Mouse (Mus musculus): Measurements from ENCODE around the gene Usp53. TPM values are rescaled to one million over a fixed set of nuclear protein-coding genes. Genes with fewer than 3 reads are reported as not detected.
"Not testable (repeated sequence)": the region's sequence is repeated elsewhere in the genome, so short reads cannot be mapped to it uniquely, and the experiment has no call there.

Gene Usp53
- polyA plus RNA-seq, 1 experiment from 2014 or later: 9.2 TPM

- peaks cover 4% of the 10 kb centered on the region; the same call in 1 of the 2 replicates for H3K36me3 ChIP-seq (ENCODE audit: control insufficient read depth, insufficient read depth, low read length)
- no peaks in the 10 kb centered on the region for H3K27me3 ChIP-seq (replicated peaks; ENCODE audit: control insufficient read depth, insufficient read depth, low read length)
- H3K4me1 ChIP-seq (ENCODE audit: control insufficient read depth, insufficient read depth, low read length): no peaks in the 10 kb centered on the region
- no peaks in the 10 kb centered on the region for H3K9me3 ChIP-seq (ENCODE audit: control insufficient read depth, low read length)
- no peak for ATAC-seq
- 74% methylated on average over 3 of the region's 3 CpGs for WGBS
- no peak overlapping the region for H3K4me3 ChIP-seq (ENCODE audit: low read length)
- no peak overlapping the region for H3K9ac ChIP-seq (ENCODE audit: low read depth, low read length)
- H3K27ac ChIP-seq (ENCODE audit: low read length): no peak overlapping the region
- H3K4me2 ChIP-seq (ENCODE audit: low read depth, low read length): no peak overlapping the region
Measured at GRCm38 (mm10) chr3:122972126-122972822, 12.0 kb downstream of the Usp53 start.

- Histone ChIP-seq H3K27me3 (replicated peaks; ENCODE audit: control insufficient read depth, insufficient read depth, low read length) (no peaks in the 10 kb centered on the region), H3K4me3 (ENCODE audit: low read length) (no peak overlapping the region), H3K36me3 (ENCODE audit: control insufficient read depth, insufficient read depth, low read length) (peaks cover 6% of the 10 kb centered on the region; the same call in 1 of the 2 replicates), H3K4me1 (ENCODE audit: control insufficient read depth, insufficient read depth, low read length) (no peaks in the 10 kb centered on the region), H3K9ac (ENCODE audit: low read depth, low read length) (no peak overlapping the region), H3K27ac (ENCODE audit: low read length) (no peak overlapping the region), H3K4me2 (ENCODE audit: low read depth, low read length) (no peak overlapping the region), H3K9me3 (ENCODE audit: control insufficient read depth, low read length) (no peaks in the 10 kb centered on the region)
- 90% methylated on average over 9 of the region's 9 CpGs for WGBS
- no peak for ATAC-seq
Measured at GRCm38 (mm10) chr3:122968391-122968790, 15.9 kb downstream of the Usp53 start.

- H3K9ac ChIP-seq (ENCODE audit: low read depth, low read length): no peak overlapping the region
- H3K4me1 ChIP-seq (ENCODE audit: control insufficient read depth, insufficient read depth, low read length): no peaks in the 10 kb centered on the region
- H3K27ac ChIP-seq (ENCODE audit: low read length): no peak overlapping the region
- H3K4me2 ChIP-seq (ENCODE audit: low read depth, low read length): no peak overlapping the region
- no peak overlapping the region for H3K4me3 ChIP-seq (ENCODE audit: low read length)
- WGBS: 91% methylated on average over 5 of the region's 5 CpGs
- H3K9me3 ChIP-seq (ENCODE audit: control insufficient read depth, low read length): no peaks in the 10 kb centered on the region
- ATAC-seq: no peak
- peaks cover 8% of the 10 kb centered on the region; the same call in 1 of the 2 replicates for H3K36me3 ChIP-seq (ENCODE audit: control insufficient read depth, insufficient read depth, low read length)
- H3K27me3 ChIP-seq (replicated peaks; ENCODE audit: control insufficient read depth, insufficient read depth, low read length): no peaks in the 10 kb centered on the region
Measured at GRCm38 (mm10) chr3:122964301-122964700, 20.0 kb downstream of the Usp53 start.

GRCm38 (mm10) chr3:122950129-122950528, 34.2 kb downstream of the Usp53 start:
- Histone ChIP-seq H3K9me3 (ENCODE audit: control insufficient read depth, low read length) (no peaks in the 10 kb centered on the region), H3K4me2 (ENCODE audit: low read depth, low read length) (no peak overlapping the region), H3K27me3 (replicated peaks; ENCODE audit: control insufficient read depth, insufficient read depth, low read length) (no peaks in the 10 kb centered on the region), H3K27ac (ENCODE audit: low read length) (no peak overlapping the region), H3K9ac (ENCODE audit: low read depth, low read length) (no peak overlapping the region), H3K4me1 (ENCODE audit: control insufficient read depth, insufficient read depth, low read length) (no peaks in the 10 kb centered on the region), H3K4me3 (ENCODE audit: low read length) (no peak overlapping the region), H3K36me3 (ENCODE audit: control insufficient read depth, insufficient read depth, low read length) (peaks cover 8% of the 10 kb centered on the region; the same call in 1 of the 2 replicates)
- WGBS: 84% methylated on average over 2 of the region's 2 CpGs
- ATAC-seq: no peak

GRCm38 (mm10) chr3:122943387-122943890, 40.9 kb downstream of the Usp53 start:
- Histone ChIP-seq H3K27me3 (replicated peaks; ENCODE audit: control insufficient read depth, insufficient read depth, low read length) (no peaks in the 10 kb centered on the region), H3K4me2 (ENCODE audit: low read depth, low read length) (no peak overlapping the region), H3K4me1 (ENCODE audit: control insufficient read depth, insufficient read depth, low read length) (no peaks in the 10 kb centered on the region), H3K4me3 (ENCODE audit: low read length) (no peak overlapping the region), H3K9me3 (ENCODE audit: control insufficient read depth, low read length) (no peaks in the 10 kb centered on the region), H3K27ac (ENCODE audit: low read length) (no peak overlapping the region), H3K36me3 (ENCODE audit: control insufficient read depth, insufficient read depth, low read length) (0 out of 2 replicates have a peak, but pooled peaks cover 2% of the 10 kb centered on the region), H3K9ac (ENCODE audit: low read depth, low read length) (no peak overlapping the region)
- ATAC-seq: no peak
- WGBS: 76% methylated on average over 6 of the region's 6 CpGs

GRCm38 (mm10) chr3:122939215-122939614, 45.1 kb downstream of the Usp53 start:
- Histone ChIP-seq H3K4me2 (ENCODE audit: low read depth, low read length) (no peak overlapping the region), H3K36me3 (ENCODE audit: control insufficient read depth, insufficient read depth, low read length) (no peaks in the 10 kb centered on the region), H3K27me3 (replicated peaks; ENCODE audit: control insufficient read depth, insufficient read depth, low read length) (no peaks in the 10 kb centered on the region), H3K9me3 (ENCODE audit: control insufficient read depth, low read length) (no peaks in the 10 kb centered on the region), H3K4me1 (ENCODE audit: control insufficient read depth, insufficient read depth, low read length) (no peaks in the 10 kb centered on the region), H3K9ac (ENCODE audit: low read depth, low read length) (no peak overlapping the region), H3K27ac (ENCODE audit: low read length) (no peak overlapping the region), H3K4me3 (ENCODE audit: low read length) (no peak overlapping the region)
- ATAC-seq: no peak
- WGBS: 75% methylated on average over 2 of the region's 2 CpGs

- not testable (repeated sequence) for H3K4me3 ChIP-seq (ENCODE audit: low read length); H3K27me3 ChIP-seq (replicated peaks; ENCODE audit: control insufficient read depth, insufficient read depth, low read length); H3K9ac ChIP-seq (ENCODE audit: low read depth, low read length); H3K27ac ChIP-seq (ENCODE audit: low read length); ATAC-seq; H3K4me2 ChIP-seq (ENCODE audit: low read depth, low read length); H3K9me3 ChIP-seq (ENCODE audit: control insufficient read depth, low read length); H3K36me3 ChIP-seq (ENCODE audit: control insufficient read depth, insufficient read depth, low read length); H3K4me1 ChIP-seq (ENCODE audit: control insufficient read depth, insufficient read depth, low read length)
- WGBS: 80% methylated on average over 13 of the region's 13 CpGs
Measured at GRCm38 (mm10) chr3:122937176-122937575, 47.1 kb downstream of the Usp53 start.

- Histone ChIP-seq H3K4me2 (ENCODE audit: low read depth, low read length) (no peak overlapping the region), H3K9me3 (ENCODE audit: control insufficient read depth, low read length) (no peaks in the 10 kb centered on the region), H3K4me3 (ENCODE audit: low read length) (no peak overlapping the region), H3K9ac (ENCODE audit: low read depth, low read length) (no peak overlapping the region), H3K36me3 (ENCODE audit: control insufficient read depth, insufficient read depth, low read length) (0 out of 2 replicates have a peak, but pooled peaks cover 3% of the 10 kb centered on the region), H3K4me1 (ENCODE audit: control insufficient read depth, insufficient read depth, low read length) (no peaks in the 10 kb centered on the region), H3K27ac (ENCODE audit: low read length) (no peak overlapping the region), H3K27me3 (replicated peaks; ENCODE audit: control insufficient read depth, insufficient read depth, low read length) (no peaks in the 10 kb centered on the region)
- WGBS: 91% methylated on average over 1 of the region's 1 CpGs
- ATAC-seq: no peak
Measured at GRCm38 (mm10) chr3:122932466-122932865, 51.8 kb downstream of the Usp53 start.

- Histone ChIP-seq H3K27me3 (replicated peaks; ENCODE audit: control insufficient read depth, insufficient read depth, low read length) (no peaks in the 10 kb centered on the region), H3K4me2 (ENCODE audit: low read depth, low read length) (no peak overlapping the region), H3K4me1 (ENCODE audit: control insufficient read depth, insufficient read depth, low read length) (no peaks in the 10 kb centered on the region), H3K4me3 (ENCODE audit: low read length) (no peak overlapping the region), H3K9ac (ENCODE audit: low read depth, low read length) (no peak overlapping the region), H3K36me3 (ENCODE audit: control insufficient read depth, insufficient read depth, low read length) (0 out of 2 replicates have a peak, but pooled peaks cover 3% of the 10 kb centered on the region), H3K27ac (ENCODE audit: low read length) (no peak overlapping the region), H3K9me3 (ENCODE audit: control insufficient read depth, low read length) (no peaks in the 10 kb centered on the region)
- ATAC-seq: no peak
- WGBS: 91% methylated on average over 6 of the region's 6 CpGs
Measured at GRCm38 (mm10) chr3:122929723-122930122, 54.6 kb downstream of the Usp53 start.

Data from intestine, embryonic 16.5 days (tissue).